Mouse (Mus musculus) macrophage (primary cell): ENCODE results near the gene Cblb. TPM values are rescaled to one million over a fixed set of nuclear protein-coding genes. Genes with fewer than 3 reads are reported as not detected.

ENCODE experiments used
- H3K27ac ChIP-seq: fragments of 350-480 bp; formaldehyde crosslinking; 2 replicates; pipeline ENCODE4 v1.9.0; 2021
- H3K36me3 ChIP-seq: fragments of 350-480 bp; formaldehyde crosslinking; 2 replicates; pipeline ENCODE4 v1.9.0; 2021; ENCODE audit errors: inconsistent target
- H3K4me3 ChIP-seq: fragments of 350-480 bp; formaldehyde crosslinking; 2 replicates; pipeline ENCODE4 v1.9.0; 2021; ENCODE audit errors: inconsistent target
- H3K79me2 ChIP-seq: fragments of 350-480 bp; formaldehyde crosslinking; 2 replicates; pipeline ENCODE4 v1.9.0; 2021; ENCODE audit errors: inconsistent target
- WGBS: methylation state at CpG from one replicate; pipeline ENCODE4 v1.1.7; 2026; ENCODE audit warnings: inconsistent platforms; ENCODE audit not compliant: missing documents; 5-methylcytosine and 5-hydroxymethylcytosine counted together
- polyA plus RNA-seq: library from polyadenylated mRNA; stranded (reverse); fragments of 250-400 nt; gene quantifications from 3 replicates; pipeline ENCODE4 v1.2.4, GENCODE M21; 2018; ENCODE audit warnings: inconsistent platforms

Cblb gene
- polyA plus RNA-seq, 1 experiment from 2014 or later = 30.7 TPM

DNA sequence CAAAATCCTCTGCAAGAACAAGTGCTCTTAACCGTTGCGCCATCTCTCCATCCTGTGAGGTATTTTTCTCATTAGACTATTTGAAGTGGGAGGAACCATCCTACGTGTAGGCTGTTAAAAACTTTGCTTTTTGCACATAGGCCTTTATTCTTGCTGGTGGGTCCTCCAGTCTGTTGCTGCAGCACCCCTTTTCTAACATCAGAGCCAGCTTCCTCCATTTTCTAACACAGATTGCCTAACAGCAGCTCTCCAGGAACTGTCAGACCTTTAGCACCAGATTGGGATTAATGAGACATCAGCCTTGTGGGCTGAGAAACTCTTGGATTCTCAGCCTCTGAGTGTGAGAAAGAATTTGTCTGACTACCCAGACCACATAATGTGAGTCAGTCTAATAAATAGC lies 2.0 kb upstream of the Cblb start:
- H3K79me2 ChIP-seq = peaks cover 24% of the 10 kb centered on the region
- H3K36me3 ChIP-seq = no peaks in the 10 kb centered on the region
- H3K4me3 ChIP-seq = no peak overlapping the region
- H3K27ac ChIP-seq = no peak overlapping the region
- WGBS = 90% methylated on average over 3 of the region's 3 CpGs

DNA sequence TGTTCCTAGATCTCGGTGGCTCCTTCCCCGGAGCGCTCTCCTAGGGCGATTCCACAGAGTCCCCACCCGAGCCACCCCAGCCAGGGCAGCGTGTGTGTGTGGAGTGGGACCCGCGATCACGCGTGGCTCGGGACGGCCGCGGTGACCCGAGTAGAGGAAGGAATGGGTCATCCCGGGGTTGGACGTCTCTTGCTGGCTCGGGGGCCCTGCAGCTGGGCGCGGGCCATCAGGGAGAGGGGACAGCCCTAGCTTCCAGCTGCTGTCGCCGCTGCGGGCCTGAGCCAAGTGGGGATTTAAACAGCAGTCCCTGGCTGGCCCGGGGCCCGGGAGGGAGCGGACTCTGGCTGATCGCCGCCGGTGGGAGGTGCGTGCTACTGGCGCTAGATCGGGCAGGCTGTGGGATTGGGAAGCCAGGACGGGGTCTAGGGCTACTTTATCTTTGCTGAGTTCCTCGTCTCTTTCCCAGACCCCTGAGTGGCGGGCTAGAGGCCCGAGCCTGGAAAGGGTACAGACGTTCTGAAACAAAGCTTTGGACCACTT lies 757 bp downstream of the Cblb start:
- Histone ChIP-seq H3K4me3 (peak overlapping the region; percentile 71), H3K79me2 (peaks cover 52% of the 10 kb centered on the region), H3K36me3 (no peaks in the 10 kb centered on the region), H3K27ac (peak overlapping the region; percentile 86)
- under 1% methylated on average over 33 of the region's 37 CpGs for WGBS

DNA sequence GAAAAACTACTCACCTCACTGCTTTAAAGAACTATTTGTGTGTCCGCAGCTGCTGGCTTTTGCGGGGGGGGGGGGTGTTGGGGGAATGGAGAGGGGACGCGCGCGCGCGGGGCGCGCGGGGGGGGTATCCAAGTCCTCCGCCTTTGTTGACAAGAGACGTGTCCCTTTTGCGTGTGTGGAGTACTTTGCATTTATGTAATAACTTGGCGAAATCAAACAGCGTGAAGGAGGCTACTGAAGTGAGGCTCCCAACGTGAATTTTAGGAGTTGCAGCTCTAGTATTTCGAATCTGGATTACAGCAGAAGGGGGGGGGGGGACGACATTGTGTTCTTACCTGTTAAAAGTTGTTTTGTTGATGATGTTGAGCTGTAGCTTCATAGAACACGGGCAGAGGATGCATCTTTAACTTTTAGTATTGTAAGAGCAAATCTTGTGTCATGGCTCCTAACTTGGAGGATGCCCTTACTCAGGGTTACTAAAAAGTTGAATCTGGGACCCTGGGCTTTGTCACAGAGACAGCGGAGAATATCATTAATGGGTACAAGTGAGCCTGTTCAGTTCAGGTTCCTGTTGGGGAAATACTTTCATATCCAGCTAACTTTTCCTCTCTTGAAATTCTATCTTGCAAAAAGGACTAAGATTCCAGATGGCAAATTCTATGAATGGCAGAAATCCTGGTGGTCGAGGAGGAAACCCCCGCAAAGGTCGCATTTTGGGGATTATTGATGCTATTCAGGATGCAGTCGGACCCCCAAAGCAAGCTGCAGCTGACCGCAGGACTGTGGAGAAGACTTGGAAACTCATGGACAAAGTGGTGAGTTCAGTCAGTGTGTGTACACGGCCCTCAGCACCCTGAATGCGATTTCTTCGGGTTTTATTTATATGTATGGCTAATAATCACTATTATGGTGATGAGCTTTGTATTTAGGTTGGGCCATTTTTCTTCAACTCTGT lies 1.6 kb downstream of the Cblb start:
- no peaks in the 10 kb centered on the region for H3K36me3 ChIP-seq
- peak overlapping the region; percentile 71 for H3K4me3 ChIP-seq
- peak overlapping the region; percentile 86 for H3K27ac ChIP-seq
- peaks cover 61% of the 10 kb centered on the region for H3K79me2 ChIP-seq
- WGBS = 32% methylated on average over 27 of the region's 29 CpGs

DNA sequence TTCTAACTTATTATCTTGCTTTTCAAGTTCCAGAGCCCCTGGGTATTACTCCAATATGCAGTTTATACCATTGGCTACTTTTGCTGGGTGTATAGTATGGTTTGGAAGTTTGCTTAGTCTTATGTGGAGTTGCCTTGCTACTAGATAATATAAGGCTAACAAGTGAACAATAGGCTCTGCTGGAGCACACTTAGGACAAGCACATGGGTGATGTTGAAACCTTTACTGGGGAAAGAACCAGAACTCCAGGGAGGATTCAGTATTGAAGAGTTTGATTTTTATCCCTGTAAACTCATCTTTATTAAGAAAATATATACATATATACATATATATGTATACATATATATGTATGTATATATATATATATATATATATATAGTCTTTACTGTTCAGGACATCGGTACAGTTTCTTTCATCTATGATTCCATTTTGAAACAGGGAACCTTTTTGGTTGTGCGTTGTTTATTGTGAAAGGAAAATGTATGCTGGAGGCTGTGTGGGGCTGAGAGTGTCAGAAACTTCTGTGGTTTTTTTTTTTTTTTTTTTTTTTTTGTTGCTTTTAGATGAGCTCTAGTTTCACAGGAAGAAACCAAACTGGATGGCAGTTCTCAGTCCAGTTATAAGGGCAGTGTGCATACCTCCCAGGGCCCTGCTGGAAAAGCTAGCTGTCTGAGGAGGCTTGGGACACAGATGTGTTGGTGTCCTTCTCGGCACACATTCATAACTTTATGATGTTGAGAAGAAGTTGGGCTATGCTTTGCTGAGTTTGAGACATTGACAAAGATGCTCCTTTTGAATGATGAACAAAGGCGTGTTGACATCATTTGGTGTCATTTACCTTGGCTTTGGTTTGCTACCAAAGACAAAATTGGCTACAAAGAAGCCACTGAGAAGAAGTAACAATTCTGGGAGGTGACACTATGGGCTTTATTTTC lies 2.6 kb downstream of the Cblb start:
- Histone ChIP-seq H3K27ac (peak overlapping the region; percentile 86), H3K79me2 (peaks cover 71% of the 10 kb centered on the region), H3K36me3 (no peaks in the 10 kb centered on the region), H3K4me3 (peak overlapping the region; percentile 71)
- 74% methylated on average over 3 of the region's 4 CpGs for whole genome bisulfite sequencing

- no peaks in the 10 kb centered on the region for H3K36me3 ChIP-seq
- peaks cover 78% of the 10 kb centered on the region for H3K79me2 ChIP-seq
- 0 out of 2 replicates have a peak overlapping the region, but pooled peaks have one; percentile 17 for H3K27ac ChIP-seq
- WGBS = 97% methylated on average over 5 of the region's 5 CpGs
- H3K4me3 ChIP-seq = peak overlapping the region; percentile 71; the same call in 1 of the 2 replicates
Observed at GRCm38 (mm10) chr16:52034356-52034755, 3.3 kb downstream of the Cblb start.

DNA sequence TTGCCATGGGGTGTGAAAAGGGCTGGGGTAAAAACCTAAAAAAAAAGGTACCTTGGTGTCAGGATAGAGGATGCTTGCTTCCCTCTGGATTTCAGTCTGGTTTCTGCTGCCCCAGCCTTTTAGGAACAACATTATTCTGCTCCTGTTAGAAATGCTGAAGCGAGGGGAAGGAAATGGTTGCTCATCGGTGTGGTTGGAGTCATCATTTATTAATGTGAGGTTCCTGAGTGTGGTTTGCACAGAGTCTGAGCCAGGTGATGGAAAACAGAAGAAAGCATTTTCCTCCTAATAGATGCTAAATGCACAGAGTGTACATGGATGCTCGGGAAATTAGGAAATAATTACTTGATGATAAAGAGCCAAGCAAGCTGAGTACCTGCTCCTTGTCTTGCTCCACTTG lies 5.3 kb downstream of the Cblb start:
- no peaks in the 10 kb centered on the region for H3K36me3 ChIP-seq
- H3K79me2 ChIP-seq = peaks cover 97% of the 10 kb centered on the region
- 20% methylated on average over 3 of the region's 3 CpGs for WGBS
- H3K27ac ChIP-seq = no peak overlapping the region
- no peak overlapping the region for H3K4me3 ChIP-seq

DNA sequence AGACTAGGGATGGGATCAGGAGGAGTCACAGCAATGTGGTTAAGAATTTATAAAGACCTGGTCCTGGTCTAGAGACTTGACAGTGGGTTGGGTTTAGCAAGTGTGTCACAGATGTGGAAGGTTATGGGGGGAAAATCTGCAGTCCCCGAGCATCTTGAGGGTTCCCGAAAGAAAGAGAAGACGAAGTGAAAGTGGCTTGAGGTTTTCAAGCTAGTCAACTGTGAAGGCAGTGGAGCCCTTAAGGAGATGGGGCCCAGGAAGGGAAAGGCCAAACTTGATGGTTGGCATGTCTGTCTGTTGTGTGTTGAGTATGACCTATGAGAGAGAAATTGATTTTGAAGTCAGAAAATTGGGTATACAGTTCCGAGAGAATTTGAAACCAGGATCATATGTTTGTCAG lies 7.3 kb downstream of the Cblb start:
- H3K36me3 ChIP-seq = no peaks in the 10 kb centered on the region
- 57% methylated on average over 4 of the region's 4 CpGs for WGBS
- no peak overlapping the region for H3K27ac ChIP-seq
- H3K4me3 ChIP-seq = no peak overlapping the region
- H3K79me2 ChIP-seq = peaks cover 100% of the 10 kb centered on the region

DNA sequence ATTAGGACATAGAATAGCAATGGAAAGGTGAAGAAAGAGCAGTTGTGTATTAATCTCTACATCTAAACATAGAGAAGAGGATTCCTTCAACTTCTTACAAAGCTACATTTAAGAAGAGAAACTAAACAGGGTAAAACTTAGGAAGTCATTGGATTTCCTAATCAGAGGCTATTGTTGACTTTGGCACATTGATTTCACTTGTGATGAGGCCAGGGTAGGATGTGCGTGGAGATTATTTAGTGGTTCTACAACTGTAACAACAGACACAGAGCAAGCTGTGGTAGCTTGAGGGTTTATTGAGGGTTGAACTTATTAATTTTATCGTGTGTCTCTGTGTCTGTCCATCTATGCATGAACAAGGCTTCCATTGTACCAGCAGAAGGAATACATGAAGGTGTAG lies 7.8 kb downstream of the Cblb start:
- Histone ChIP-seq H3K79me2 (peaks cover 100% of the 10 kb centered on the region), H3K27ac (no peak overlapping the region), H3K4me3 (no peak overlapping the region), H3K36me3 (no peaks in the 10 kb centered on the region)
- WGBS = 75% methylated on average over 2 of the region's 2 CpGs

- no peaks in the 10 kb centered on the region for H3K36me3 ChIP-seq
- no peak overlapping the region for H3K4me3 ChIP-seq
- 96% methylated on average over 3 of the region's 4 CpGs for WGBS
- H3K27ac ChIP-seq = no peak overlapping the region
- peaks cover 100% of the 10 kb centered on the region for H3K79me2 ChIP-seq
Observed at GRCm38 (mm10) chr16:52040937-52041336, 9.9 kb downstream of the Cblb start.

- Histone ChIP-seq H3K36me3 (peaks cover 7% of the 10 kb centered on the region; the same call in 1 of the 2 replicates), H3K79me2 (peaks cover 98% of the 10 kb centered on the region), H3K27ac (no peak overlapping the region), H3K4me3 (no peak overlapping the region)
- WGBS = 94% methylated on average over 14 of the region's 14 CpGs
Observed at GRCm38 (mm10) chr16:52042667-52043379, 11.8 kb downstream of the Cblb start.

DNA sequence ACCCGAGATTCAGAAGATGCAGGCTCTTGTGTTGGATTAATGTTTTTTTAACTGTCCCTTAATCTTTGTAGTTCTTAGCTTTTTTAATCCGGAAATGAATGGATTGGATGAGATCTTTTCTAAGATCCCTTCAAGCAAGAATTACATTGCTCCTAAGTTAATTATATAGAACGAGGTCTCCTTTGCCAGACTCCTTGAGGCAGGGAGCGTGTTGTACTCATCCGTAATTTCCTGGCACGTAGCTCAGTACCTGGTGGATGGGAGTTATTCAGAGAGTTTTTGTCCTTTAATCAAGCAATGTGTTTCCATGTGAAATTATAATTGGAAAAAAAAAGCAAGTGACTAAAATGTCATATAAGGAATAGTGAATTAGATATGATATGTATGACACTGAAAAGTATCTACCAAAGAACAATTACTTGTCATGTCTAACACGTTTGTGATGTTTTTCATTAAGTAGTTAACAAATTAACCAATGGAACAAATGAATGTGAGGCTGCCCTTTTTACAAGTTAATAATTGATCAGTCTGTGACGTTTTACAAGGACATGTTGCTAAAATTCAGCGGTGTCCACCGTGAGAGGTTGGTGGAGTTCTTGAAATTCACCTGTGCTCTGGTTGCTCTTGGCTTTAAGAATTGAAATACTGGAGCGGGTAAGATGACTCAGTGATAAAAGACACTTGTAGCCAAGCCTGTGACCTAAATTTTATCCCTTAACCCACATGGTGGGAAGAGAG lies 12.5 kb downstream of the Cblb start:
- Histone ChIP-seq H3K27ac (no peak overlapping the region), H3K79me2 (peaks cover 98% of the 10 kb centered on the region), H3K36me3 (peaks cover 14% of the 10 kb centered on the region; the same call in 1 of the 2 replicates), H3K4me3 (no peak overlapping the region)
- WGBS = 94% methylated on average over 11 of the region's 11 CpGs

DNA sequence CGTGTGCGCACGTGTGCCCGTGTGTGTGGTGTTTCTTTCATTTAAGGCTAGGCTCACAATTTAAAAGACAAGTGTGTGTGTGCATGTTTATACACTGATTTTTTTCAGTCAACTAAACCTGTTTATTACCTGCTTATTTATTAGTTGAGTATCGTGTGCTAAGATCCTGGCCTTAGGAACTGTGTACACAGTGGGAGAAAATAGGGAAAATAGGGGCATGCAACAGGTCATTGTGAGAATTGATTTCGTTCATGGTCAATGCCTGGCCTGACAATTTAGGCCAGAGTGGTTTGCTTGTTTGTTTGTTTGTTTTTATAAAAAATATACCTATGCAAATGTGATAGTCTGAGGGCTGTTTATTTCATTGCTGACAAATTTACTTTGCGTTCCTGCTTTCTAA lies 13.5 kb downstream of the Cblb start:
- Histone ChIP-seq H3K79me2 (peaks cover 98% of the 10 kb centered on the region), H3K36me3 (peaks cover 16% of the 10 kb centered on the region; the same call in 1 of the 2 replicates), H3K27ac (no peak overlapping the region), H3K4me3 (no peak overlapping the region)
- 97% methylated on average over 7 of the region's 7 CpGs for WGBS

GRCm38 (mm10) chr16:52044985-52045384 lies 14.0 kb downstream of the Cblb start:
- peaks cover 16% of the 10 kb centered on the region; the same call in 1 of the 2 replicates for H3K36me3 ChIP-seq
- no peak overlapping the region for H3K27ac ChIP-seq
- WGBS = 92% methylated on average over 4 of the region's 4 CpGs
- no peak overlapping the region for H3K4me3 ChIP-seq
- peaks cover 98% of the 10 kb centered on the region for H3K79me2 ChIP-seq
